Mouse (Mus musculus) large intestine, adult 2 months (tissue): Measurements from ENCODE around the gene Necap2. TPM values are rescaled to one million over a fixed set of nuclear protein-coding genes. Genes with fewer than 3 reads are reported as not detected.

Experiments
- DNase-seq: peaks from one replicate; pipeline ENCODE4 v3.0.0-alpha.2; 2012; ENCODE audit warnings: low read depth, low spot score
- WGBS: fragments of 180-500 bp; shearing (Covaris S2); methylation state at CpG from one replicate; pipeline ENCODE4 v1.1.7; 2018; 5-methylcytosine and 5-hydroxymethylcytosine counted together
- polyA plus RNA-seq: library from polyadenylated mRNA; depleted of rRNA; stranded (reverse); fragments of >200 nt; gene quantifications from 2 replicates; pipeline ENCODE4 v1.2.3, GENCODE M21; 2012; rRNA removed

The Necap2 gene
- 60.9 and 72.4 TPM in 2 replicates for polyA plus RNA-seq

DNA sequence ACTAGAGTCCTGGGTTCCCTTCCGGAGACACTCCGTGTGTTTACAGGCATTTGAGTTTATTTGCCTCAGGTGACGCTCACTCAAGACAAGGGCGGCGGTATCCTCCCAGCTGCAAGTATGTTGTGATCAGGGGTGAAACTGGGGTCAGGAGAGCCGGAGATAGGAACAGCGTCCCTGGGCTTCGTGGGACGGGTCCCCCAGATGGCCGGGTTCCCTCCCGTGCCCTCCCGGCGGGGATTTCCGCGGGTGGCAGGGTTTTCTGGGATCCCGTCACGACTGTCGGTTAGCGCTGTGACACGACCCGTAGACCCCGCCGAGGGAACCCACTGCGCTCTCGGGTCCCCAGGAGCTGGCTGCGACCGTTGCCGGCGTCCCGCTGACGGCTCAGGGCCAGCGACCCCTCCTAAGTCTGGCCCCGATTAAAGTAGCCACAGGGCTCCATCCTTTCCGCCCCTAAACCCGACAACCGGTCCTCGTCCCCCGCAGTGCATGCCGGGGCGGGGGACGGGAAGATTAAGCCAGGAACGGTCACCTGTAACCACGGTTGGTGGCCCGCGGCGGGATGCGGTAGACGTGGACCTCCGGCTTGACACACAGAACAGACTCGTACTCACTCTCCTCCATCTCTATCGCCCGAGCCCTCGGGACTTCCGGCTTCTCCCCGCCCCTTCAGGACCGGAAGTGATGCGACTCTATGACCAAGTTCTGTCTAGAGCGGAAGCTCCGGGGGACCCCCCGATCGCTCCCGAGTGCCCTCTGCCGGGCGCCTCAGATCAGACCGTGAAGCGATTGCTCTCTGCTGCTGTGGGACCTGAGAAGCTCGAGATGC lies at the start of gene Necap2:
TSS of gene Necap2 (minus strand) at position 677 of the 829 bp plus-strand sequence.
- under 1% methylated on average over 67 of the region's 67 CpGs for WGBS
- peak; percentile 96 for DNase-seq

DNA sequence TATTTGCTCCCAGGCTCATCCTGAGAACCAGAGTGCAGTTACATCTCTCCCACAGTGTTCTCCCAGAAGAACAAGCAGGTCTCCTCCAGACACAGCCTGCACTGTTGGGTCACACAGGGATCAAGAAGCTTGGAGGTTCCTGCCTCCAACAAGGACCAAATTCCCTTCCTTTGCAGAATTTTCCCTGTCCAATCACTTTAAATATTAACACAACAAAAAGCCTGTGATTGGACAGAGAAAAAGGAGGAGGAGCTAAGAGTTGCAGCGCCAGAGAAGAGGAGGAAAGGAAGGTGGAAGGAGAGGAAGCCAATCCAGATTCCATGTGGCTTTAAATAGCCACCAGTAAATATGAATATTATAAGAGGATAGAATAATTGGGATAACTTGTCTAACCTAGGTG lies 44.9 kb upstream of the Necap2 start:
- WGBS: 22% methylated on average over 1 of the region's 1 CpGs
- no peak for DNase-seq

DNA sequence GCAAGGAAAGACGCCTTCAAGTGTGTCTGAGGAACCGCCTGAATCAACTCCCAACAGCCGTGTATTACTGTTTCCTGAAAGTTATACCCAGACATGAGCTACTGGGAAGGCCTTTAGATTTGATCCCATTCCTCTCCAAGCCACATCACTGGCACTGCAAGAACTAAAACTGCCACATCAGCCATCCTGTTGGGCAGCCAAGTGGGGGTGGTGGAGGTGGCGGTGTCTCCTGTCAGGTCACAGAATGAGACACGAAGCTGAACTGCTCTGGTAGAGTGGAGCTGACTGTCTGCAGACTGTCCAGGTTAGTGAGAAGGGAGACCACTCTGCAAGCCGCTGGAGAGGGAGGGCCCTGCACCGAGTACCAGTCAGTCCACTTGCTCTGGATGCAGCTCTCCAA lies 44.5 kb upstream of the Necap2 start:
- 68% methylated on average over 7 of the region's 7 CpGs for WGBS
- no peak for DNase-seq

DNA sequence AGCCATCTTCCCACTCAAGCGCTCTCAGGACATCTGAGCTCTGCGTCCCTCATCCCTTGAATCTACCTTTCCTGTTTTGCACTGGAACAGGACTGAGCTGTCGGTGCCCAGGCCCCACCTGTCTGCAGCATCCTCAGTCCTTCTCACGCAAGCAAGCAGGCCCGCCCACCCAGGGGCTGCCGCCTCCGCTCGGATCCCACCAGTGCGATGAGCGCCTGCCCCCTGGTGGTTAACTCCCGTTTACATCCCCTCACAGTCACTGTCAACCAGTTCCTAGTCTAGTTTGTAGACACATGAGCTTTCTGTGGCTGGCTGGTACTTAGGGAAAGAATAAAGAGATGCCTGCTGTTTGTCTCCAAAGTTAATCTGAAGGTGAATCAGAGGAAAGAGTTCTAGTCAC lies 42.5 kb upstream of the Necap2 start:
- WGBS: 44% methylated on average over 11 of the region's 11 CpGs
- no peak for DNase-seq

DNA sequence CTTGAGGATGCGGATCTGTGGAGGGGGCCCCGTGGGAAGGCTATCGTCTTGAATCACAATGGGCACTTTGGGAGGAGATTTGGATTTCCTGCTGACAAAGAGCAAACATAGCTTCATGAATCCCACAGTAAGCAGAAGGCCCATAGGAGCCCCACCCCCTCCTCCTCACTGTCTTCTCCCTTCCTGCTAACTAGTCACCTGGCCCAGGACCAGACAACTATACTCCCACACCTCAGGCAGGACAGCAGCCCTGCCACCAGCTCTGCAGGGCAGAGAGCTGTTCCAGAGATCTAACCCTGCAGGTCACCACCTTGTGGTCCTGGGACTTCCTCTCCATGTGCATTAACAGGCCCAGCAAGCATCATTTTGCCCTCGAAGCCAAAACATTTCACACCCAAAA lies 40.5 kb upstream of the Necap2 start:
- 45% methylated on average over 4 of the region's 4 CpGs for WGBS
- no peak for DNase-seq

DNA sequence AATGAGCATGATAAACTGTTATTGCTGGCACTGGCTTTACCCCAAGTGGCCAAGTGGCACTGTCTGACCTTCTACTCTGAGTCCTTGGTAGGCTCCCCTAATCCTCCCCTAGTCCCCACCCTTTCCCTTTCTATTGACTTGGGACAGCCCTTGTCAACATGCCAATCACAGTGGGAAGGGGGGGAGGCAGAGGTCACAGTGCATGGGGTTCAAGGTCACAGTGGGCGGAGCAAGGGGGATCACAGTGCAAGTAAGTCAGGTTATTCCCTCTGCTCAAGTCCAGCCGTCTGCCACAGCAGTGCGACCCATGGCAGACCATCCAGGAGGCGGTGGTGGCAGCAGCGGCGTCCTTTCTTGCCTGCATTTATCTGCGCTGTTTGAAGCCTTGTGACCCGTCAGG lies 37.2 kb upstream of the Necap2 start:
- 92% methylated on average over 8 of the region's 8 CpGs for WGBS
- no peak for DNase-seq

DNA sequence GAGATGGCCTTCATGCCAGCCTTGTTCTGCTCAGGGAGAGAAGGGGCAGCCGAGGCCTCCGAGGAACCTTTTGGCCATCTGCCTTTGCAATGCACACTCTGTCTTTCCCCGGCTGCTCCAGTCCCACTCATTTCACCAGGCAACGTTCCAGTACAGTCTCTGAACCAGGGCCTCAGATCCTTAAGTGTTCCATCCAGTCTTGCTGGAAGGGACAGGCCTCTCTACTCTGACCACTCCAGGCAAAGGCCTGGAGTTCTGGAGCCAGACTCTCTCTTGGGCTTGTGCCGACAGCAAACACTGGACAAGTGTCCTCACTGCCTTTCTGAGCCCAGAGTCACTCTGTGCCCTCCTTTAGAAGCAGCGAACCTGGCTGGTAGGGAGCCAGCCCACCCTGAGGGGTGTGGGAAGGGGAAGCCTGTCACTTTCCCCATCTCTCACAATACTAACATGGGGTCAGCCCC lies 36.4 kb upstream of the Necap2 start:
- no peak for DNase-seq
- 78% methylated on average over 6 of the region's 6 CpGs for WGBS

DNA sequence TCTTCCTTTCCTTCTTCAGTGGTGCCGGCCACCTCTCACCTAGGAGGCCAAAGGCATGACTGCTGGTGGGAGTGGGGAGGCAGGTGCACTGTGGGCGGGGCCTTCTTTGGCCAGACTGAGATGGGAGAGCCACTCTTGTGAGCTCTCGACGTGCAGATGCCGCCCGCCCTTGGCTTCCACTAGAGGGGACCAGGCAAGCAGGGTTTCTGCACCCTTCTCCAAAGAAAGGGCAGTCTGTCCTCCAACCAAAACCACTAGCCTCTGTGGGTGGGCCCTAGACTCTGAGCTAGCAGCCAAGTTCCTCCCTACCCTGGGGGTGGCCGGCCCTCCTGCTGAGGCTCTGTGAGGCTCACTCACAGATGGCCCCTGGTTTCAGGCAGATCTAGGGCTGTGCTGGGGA lies 35.7 kb upstream of the Necap2 start:
- 67% methylated on average over 7 of the region's 7 CpGs for WGBS
- no peak for DNase-seq

DNA sequence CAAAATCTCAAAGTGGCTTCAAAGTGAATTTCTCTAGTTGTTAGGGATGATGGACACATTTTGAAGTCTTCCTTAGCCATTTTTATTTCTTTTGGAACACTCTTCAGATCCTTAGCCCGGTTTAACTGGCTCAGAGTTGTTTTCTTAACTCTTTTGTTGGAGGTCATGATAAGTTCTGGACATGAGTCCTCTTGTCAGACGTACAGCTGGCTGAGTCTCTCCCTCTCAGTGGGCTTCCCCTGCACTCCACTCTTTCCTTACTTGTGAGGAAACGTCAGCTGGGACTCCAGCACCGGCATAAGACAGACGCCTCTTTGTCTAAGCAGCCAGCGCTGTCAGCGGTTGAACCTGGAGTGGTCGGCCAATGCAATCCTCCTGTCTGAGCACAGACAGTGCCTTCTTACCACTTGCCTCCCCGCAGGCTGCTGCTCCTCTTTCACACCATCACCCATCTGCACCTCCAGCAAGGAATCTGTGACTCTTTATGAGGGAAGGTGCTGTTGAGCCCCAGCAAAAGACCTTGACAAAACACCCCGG lies 30.1 kb upstream of the Necap2 start:
- WGBS: 48% methylated on average over 10 of the region's 10 CpGs
- DNase-seq: no peak

DNA sequence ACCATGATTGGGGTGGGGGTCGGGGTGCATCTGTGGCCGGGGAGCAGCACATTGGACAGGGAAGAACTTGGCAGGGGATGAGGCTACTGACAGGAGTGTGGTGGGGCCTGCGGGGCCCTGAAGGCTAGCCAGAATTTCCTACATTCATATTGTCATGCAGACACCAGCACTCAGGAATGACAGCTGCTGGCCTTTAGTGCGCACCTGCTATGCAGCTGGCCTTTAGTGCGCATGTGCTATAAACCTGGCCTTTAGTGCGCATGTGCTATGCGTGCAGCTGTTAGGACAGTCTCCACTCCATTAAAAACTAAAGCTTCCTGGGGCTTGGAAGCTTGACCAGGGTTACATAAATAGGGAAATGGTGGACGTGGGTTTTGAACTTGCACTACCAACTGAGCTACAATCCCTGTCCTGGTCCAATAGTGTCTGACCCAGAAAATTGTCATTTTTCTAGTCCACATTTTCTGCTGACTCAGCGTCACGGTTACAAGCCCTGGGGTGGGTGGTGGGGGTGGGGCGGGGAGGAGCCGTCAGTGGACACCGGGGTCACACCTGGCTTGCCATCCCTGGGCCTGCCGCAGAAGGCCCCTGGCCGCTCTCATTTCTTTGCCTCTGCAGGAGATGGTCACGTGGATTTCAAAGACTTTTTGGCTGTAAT lies 28.5 kb upstream of the Necap2 start:
- no peak for DNase-seq
- WGBS: 66% methylated on average over 16 of the region's 16 CpGs

DNA sequence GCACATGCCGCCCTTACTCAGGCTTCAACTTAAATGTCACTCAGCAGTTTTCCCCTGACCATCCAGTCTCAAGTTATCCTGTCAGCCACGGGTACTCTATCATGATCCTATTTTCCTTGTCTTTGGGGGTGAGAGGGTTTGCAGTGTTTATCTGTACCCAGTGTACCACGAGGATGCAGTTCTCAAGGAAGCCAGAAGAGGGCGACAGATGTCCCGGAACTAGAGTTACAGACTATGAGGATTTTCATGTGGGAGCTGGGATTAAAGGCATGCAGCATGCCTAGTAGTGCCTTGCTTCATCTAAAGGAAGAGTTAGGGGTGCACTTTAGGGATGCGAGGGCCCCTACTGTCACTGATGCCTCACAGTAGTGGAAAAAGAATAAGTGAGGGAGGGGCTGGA lies 23.7 kb upstream of the Necap2 start:
- WGBS: 68% methylated on average over 6 of the region's 6 CpGs
- DNase-seq: no peak

DNA sequence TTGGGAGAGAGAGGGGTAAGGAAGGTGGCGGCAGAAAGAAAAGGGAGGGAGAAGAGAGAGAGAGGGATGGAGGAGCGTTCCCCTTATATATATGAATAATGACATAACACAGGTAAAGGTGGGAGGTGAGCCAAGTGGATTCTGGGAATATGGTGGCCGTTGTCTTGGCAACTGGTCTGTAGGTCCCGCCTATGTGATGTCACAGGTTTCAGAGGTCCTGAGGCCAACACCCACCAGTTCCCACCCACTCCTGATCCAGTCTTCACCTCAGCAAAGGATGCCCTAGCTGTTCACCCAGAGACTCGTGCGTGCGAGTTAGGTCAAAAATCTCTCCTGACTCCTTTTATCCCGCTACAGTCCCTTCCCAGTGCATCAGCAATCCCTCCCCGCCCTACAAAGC lies 23.1 kb upstream of the Necap2 start:
- WGBS: 91% methylated on average over 9 of the region's 9 CpGs
- DNase-seq: no peak

DNA sequence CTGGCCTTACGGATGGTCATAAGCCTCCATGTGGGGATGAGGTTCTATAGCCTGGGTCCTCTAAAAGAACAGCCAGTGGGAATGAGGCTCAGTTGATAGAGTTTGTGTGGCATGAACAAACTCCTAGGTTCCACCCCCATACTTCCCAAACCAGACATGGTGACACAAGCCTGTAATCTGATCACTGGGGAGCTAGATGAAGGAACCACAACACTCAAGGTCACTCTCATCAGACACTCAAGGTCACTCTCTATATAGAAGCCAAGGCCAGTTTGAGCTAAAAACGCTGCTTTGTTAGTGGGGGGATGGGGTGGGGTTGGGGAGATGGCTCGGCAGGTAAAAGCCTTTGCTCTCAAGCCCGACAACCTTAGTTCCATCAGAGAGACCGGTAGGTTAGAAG lies 21.8 kb upstream of the Necap2 start:
- 64% methylated on average over 5 of the region's 5 CpGs for WGBS
- DNase-seq: no peak

DNA sequence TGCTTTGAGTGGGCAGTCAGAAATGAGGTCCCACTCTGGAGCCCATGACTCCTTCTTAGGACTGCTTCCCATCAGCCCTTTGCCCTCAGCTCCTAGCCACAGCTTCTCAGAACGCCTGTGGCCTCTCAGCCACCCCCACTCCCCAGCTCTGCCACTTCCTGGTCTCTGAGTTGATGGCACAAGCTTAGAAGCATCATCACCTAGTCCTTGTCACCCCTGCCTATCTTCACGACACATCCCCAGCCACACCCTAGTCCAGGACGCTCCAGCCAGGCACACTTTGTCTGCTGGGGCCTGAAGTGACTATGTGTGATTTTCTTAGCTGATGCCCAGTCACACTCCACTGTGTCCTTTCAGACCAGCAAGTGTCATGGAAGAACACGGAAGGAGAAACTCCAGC lies 20.8 kb upstream of the Necap2 start:
- DNase-seq: no peak
- WGBS: 65% methylated on average over 4 of the region's 4 CpGs

DNA sequence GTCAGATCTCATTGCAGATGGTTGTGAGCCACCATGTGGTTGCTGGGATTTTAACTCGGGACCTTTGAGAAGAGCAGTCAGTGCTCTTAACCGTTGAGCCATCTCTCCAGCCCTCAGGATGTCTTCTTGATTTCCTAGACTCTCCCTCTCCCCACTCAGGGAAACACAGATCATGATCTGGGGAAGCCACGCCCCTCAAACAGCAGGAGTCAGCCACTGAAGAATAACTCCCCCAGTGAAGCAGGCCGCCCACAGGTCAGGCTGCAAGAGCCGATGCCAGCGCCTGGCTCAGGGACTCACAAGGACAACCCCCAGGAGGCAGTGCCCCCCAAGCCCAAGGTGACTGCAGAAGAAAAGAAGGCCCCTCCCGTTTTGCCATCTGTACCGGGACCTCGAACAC lies 18.6 kb upstream of the Necap2 start:
- DNase-seq: no peak
- 18% methylated on average over 9 of the region's 9 CpGs for whole genome bisulfite sequencing

DNA sequence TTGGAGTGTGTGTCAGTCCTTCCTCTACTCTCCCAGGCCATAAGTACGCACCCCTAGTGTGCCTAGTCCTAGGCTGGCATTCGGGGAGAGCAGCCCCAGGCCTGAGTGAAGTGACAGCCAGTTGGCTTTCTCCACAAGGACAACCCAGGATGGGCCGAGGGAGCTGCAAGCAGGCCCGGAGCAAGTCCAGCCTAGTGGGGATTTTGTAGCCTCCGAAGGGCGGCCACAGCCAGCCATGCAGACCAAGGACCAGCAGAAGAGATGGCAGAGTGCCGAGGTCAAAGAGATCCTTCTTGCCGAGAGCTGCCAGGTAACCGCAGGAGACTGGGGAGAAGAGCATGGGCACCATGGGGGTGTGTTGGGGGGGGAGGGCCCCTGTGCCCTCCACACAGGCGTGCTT lies 16.9 kb upstream of the Necap2 start:
- no peak for DNase-seq
- WGBS: 81% methylated on average over 10 of the region's 10 CpGs

DNA sequence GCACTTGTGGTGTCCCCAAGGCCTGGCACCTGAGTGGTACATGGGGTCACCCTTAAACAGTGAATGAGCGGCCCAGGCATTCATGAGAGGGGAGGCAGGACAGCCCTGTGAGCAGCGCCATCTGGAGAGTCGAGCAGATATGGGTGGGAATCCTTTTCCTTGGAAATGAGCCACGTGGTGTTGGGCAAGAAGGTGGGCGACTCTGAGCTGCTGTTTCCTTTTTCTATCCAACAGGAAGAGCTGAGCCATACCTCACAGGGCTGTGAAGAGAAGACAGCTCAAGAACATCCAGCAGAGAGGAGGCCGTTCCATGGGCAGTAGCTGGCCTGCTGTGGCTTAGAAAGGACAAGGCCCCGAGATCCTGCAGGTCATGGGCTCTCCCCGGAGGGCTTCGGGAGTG lies 10.6 kb upstream of the Necap2 start:
- DNase-seq: no peak
- 58% methylated on average over 9 of the region's 9 CpGs for WGBS

DNA sequence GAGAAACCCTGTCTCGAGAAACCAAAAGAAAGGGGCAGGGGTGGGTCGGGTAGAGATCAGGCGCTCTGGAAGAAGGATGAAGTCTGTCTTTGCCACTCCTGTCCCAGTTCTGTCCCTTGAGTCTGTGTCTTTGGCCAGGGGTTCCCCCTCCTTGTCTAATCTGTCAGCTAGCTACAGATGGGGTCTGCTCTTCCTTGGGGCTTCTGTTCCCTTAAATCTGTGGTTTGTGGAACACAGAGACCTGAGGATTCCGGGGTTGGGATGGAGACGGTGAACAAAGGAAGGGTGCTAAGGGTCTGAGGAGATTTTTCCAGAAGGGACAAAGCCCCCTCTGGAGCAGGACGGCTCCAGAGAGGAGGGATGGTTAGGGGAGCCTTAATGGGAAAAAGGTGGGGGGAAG lies 9.9 kb upstream of the Necap2 start, which contains the start of gene Spata21:
TSS of gene Spata21 (plus strand) at position 301 of the 400 bp plus-strand sequence.
- WGBS: 86% methylated on average over 6 of the region's 6 CpGs
- DNase-seq: no peak

DNA sequence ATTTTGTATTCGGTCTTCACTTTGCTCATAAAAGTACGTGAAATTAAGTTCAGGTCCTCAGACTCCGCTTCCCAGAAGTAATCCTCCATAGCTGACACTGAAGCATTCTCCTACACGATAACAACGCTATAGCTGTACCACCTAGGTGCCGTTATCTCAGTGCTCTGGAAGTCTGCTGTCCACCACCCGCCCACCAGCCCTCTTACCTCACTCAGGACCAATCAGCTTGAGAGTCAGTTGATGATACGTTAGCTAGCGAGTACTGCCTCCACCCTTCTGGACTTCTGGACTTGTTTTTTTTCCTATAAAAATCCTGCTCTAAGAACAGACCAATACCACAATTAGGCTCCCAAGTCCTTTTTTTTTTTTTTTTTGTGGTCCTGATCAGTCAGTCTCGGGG lies 8.7 kb upstream of the Necap2 start:
- WGBS: 59% methylated on average over 10 of the region's 10 CpGs
- no peak for DNase-seq

DNA sequence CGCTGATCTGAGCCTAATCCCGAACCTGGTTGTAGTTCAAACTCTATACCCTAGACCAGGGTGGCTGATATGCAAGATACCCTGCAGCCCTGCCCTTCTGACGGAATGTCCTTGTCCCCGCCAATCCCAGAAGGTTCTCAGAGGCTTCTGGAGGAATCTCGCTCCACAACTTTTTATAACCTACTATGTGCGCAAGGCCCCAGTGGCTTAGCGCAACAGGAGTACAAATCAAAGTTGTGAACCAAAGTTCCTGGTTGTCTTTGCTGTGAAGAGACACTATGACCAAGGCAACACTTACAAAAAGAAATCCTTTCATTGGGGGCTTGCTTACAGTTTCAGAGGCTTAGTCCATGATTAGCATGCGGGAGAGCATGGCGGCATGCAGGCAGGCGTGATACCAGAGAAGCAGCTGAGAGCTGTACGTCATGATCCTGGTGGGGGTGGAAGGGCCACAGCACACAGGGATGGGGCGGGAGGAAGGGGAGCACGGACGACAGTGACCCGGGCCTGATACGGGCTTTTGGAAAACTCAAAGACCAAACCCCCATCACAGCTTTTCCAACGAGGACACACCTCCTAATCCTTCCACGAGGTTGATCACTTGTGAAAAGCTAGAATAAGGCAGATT lies 467 bp upstream of the Necap2 start:
- DNase-seq: no peak
- 73% methylated on average over 18 of the region's 18 CpGs for WGBS
